Mouse (Mus musculus): ENCODE data around the gene Ttc19.

DNA sequence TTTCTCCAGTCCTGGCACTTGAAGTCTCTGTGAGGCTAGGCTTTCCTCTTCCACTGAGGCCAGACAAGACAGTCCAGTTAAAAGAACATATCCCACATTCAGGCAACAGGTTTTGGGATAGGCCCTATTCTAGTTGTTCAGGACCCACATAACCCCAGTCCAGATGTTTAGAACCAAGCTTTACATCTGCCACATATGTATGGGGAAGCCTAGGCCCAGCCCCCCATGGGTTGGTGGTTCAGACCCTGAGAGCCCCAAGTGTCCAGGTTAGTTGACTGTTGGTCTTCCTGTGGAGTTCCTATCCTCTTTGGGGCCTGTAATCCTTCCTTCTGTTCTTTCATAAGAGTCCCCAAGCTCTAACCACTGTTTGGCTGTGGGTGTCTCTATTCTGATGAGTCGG lies 6.4 kb downstream of the Ttc19 start:
- TF ChIP-seq CTCF (IDR thresholded peaks at IDR 0.05) (no peak), EP300 (IDR thresholded peaks at IDR 0.05) (no peak)

Measured in lung, postnatal 0 days (tissue).